Mouse (Mus musculus): ENCODE data around the gene Fbxo46. TPM values are rescaled to one million over a fixed set of nuclear protein-coding genes. Genes with fewer than 3 reads are reported as not detected.

Gene Fbxo46
- polyA plus RNA-seq, 1 experiment, result 7.6 TPM

- Histone ChIP-seq H3K4me1 (ENCODE audit: control insufficient read depth, insufficient read depth, low read length) (peaks cover 8% of the 10 kb centered on the region), H3K27me3 (ENCODE audit: control insufficient read depth, insufficient read depth, low read length) (no peaks in the 10 kb centered on the region), H3K4me3 (replicated peaks; ENCODE audit: insufficient read depth, low read depth, low read length) (peak within 1 kb of the TSS; percentile 97), H3K27ac (ENCODE audit: insufficient read depth, low read length) (peak within 1 kb of the TSS; percentile 8; the same call in 1 of the 2 replicates)
- 2% methylated on average over 30 of the region's 30 CpGs for WGBS
- no peak for TF ChIP-seq CTCF (IDR thresholded peaks at IDR 0.05; ENCODE audit: borderline replicate concordance, insufficient read depth, low read depth, low read length)
- 0 out of 2 replicates have a peak, but pooled peaks have one; percentile 18 for TF ChIP-seq POLR2A (IDR thresholded peaks at IDR 0.05; ENCODE audit: borderline replicate concordance, insufficient read depth, low read length)
- peak; percentile 75 to 86 for DNase-seq
Measured at GRCm38 (mm10) chr7:19175708-19176515, 56.3 kb downstream of the Fbxo46 start, which contains the start of gene Eml2. Eml2 (plus strand) TSS chr7:19176421.

- H3K4me3 ChIP-seq (replicated peaks; ENCODE audit: insufficient read depth, low read depth, low read length), result peak overlapping the region; percentile 97
- H3K4me1 ChIP-seq (ENCODE audit: control insufficient read depth, insufficient read depth, low read length), result peaks cover 8% of the 10 kb centered on the region
- TF ChIP-seq POLR2A (IDR thresholded peaks at IDR 0.05; ENCODE audit: borderline replicate concordance, insufficient read depth, low read length), result no peak
- no peak for TF ChIP-seq CTCF (IDR thresholded peaks at IDR 0.05; ENCODE audit: borderline replicate concordance, insufficient read depth, low read depth, low read length)
- DNase-seq, result peak in 1 of 2 experiments; percentile 88
- no peaks in the 10 kb centered on the region for H3K27me3 ChIP-seq (ENCODE audit: control insufficient read depth, insufficient read depth, low read length)
- H3K27ac ChIP-seq (ENCODE audit: insufficient read depth, low read length), result peak overlapping the region; percentile 8; the same call in 1 of the 2 replicates
- under 1% methylated on average over 12 of the region's 21 CpGs for WGBS
Measured at GRCm38 (mm10) chr7:19176516-19176947, 56.9 kb downstream of the Fbxo46 start.

- DNase-seq, result peak; percentile 32 to 47
- no peaks in the 10 kb centered on the region for H3K27me3 ChIP-seq (ENCODE audit: control insufficient read depth, insufficient read depth, low read length)
- peak overlapping the region; percentile 97 for H3K4me3 ChIP-seq (replicated peaks; ENCODE audit: insufficient read depth, low read depth, low read length)
- no peak for TF ChIP-seq CTCF (IDR thresholded peaks at IDR 0.05; ENCODE audit: borderline replicate concordance, insufficient read depth, low read depth, low read length)
- no peak for TF ChIP-seq POLR2A (IDR thresholded peaks at IDR 0.05; ENCODE audit: borderline replicate concordance, insufficient read depth, low read length)
- peak overlapping the region; percentile 8; the same call in 1 of the 2 replicates for H3K27ac ChIP-seq (ENCODE audit: insufficient read depth, low read length)
- peaks cover under 1% of the 10 kb centered on the region; the same call in 1 of the 2 replicates for H3K4me1 ChIP-seq (ENCODE audit: control insufficient read depth, insufficient read depth, low read length)
- 34% methylated on average over 7 of the region's 7 CpGs for WGBS
Measured at GRCm38 (mm10) chr7:19177216-19177615, 57.6 kb downstream of the Fbxo46 start.

- 17% methylated on average over 18 of the region's 18 CpGs for WGBS
- Histone ChIP-seq H3K4me3 (replicated peaks; ENCODE audit: insufficient read depth, low read depth, low read length) (peak overlapping the region; percentile 97), H3K27me3 (ENCODE audit: control insufficient read depth, insufficient read depth, low read length) (no peaks in the 10 kb centered on the region), H3K27ac (ENCODE audit: insufficient read depth, low read length) (no peak overlapping the region), H3K4me1 (ENCODE audit: control insufficient read depth, insufficient read depth, low read length) (no peaks in the 10 kb centered on the region)
- no peak for TF ChIP-seq CTCF (IDR thresholded peaks at IDR 0.05; ENCODE audit: borderline replicate concordance, insufficient read depth, low read depth, low read length)
- TF ChIP-seq POLR2A (IDR thresholded peaks at IDR 0.05; ENCODE audit: borderline replicate concordance, insufficient read depth, low read length), result no peak
- peak; percentile 55 to 56 for DNase-seq
Measured at GRCm38 (mm10) chr7:19178035-19178434, 58.4 kb downstream of the Fbxo46 start.

DNA sequence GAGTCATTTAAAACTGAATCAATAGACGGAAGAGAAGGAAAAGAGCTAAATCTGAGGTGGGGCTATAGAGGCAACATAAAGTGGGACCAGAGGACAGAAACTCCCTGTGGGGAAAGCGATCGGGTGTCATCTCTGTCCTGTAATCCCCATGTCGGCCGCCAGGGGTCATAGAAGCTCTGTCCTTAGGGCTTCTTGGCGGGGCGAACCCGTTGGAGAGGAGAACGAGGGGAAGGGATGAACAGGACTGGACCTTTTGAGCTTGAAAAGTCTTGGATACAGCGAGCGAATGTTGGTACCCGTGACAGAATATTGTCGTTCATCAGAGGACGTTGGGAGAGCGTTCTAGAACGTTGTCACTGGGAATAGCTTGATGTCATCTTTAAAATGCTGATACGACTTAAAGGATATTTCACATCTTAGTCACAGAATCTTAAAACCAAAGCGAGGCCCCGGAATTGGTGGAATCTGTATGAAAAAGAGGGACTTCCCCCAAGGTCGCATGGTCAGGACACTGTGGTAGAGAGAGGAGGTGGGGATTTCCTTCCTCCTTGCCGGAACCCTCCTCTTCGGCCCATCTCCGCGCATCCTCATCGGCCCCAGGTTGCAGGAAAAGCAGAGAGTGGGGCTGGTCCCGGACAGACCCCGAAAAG is 58.9 kb downstream of the Fbxo46 start:
- Histone ChIP-seq H3K27me3 (ENCODE audit: control insufficient read depth, insufficient read depth, low read length) (no peaks in the 10 kb centered on the region), H3K27ac (ENCODE audit: insufficient read depth, low read length) (no peak overlapping the region), H3K4me3 (replicated peaks; ENCODE audit: insufficient read depth, low read depth, low read length) (peak overlapping the region; percentile 97), H3K4me1 (ENCODE audit: control insufficient read depth, insufficient read depth, low read length) (no peaks in the 10 kb centered on the region)
- 8% methylated on average over 27 of the region's 27 CpGs for WGBS
- TF ChIP-seq CTCF (IDR thresholded peaks at IDR 0.05; ENCODE audit: borderline replicate concordance, insufficient read depth, low read depth, low read length) (peak; percentile 82), POLR2A (IDR thresholded peaks at IDR 0.05; ENCODE audit: borderline replicate concordance, insufficient read depth, low read length) (no peak)
- peak; percentile 77 to 89 for DNase-seq

- Histone ChIP-seq H3K27ac (ENCODE audit: insufficient read depth, low read length) (no peak overlapping the region), H3K4me3 (replicated peaks; ENCODE audit: insufficient read depth, low read depth, low read length) (peak overlapping the region; percentile 2), H3K4me1 (ENCODE audit: control insufficient read depth, insufficient read depth, low read length) (no peaks in the 10 kb centered on the region; the same call in 1 of the 2 replicates), H3K27me3 (ENCODE audit: control insufficient read depth, insufficient read depth, low read length) (no peaks in the 10 kb centered on the region)
- TF ChIP-seq POLR2A (IDR thresholded peaks at IDR 0.05; ENCODE audit: borderline replicate concordance, insufficient read depth, low read length) (no peak), CTCF (IDR thresholded peaks at IDR 0.05; ENCODE audit: borderline replicate concordance, insufficient read depth, low read depth, low read length) (peak; percentile 31; the same call in 1 of the 2 replicates)
- 6% methylated on average over 23 of the region's 32 CpGs for WGBS
- DNase-seq, result peak; percentile 56 to 61
Measured at GRCm38 (mm10) chr7:19179173-19179572, 59.5 kb downstream of the Fbxo46 start.

DNA sequence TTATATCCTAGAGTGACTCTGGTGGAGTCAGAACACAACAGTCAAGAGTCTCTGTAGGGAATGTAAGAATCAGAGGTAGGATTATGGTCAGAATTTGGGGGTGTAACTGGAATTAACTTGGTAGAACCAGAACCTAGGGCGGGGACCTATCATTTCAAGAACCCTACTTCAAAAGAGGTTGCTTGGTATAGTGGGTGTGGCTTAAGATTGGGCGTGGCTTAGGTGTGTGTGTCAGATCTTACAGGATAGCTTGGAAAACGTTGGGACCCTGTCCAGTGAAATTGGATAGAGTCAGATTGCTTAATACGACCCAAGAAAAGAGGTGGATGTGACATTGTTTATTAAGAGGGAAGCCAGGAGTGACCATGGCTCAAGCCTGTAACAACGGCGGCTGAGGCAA is 60.3 kb downstream of the Fbxo46 start:
- H3K4me1 ChIP-seq (ENCODE audit: control insufficient read depth, insufficient read depth, low read length), result peaks cover 3% of the 10 kb centered on the region
- DNase-seq, result no peak
- no peak overlapping the region for H3K4me3 ChIP-seq (replicated peaks; ENCODE audit: insufficient read depth, low read depth, low read length)
- 68% methylated on average over 6 of the region's 6 CpGs for WGBS
- no peaks in the 10 kb centered on the region for H3K27me3 ChIP-seq (ENCODE audit: control insufficient read depth, insufficient read depth, low read length)
- no peak overlapping the region for H3K27ac ChIP-seq (ENCODE audit: insufficient read depth, low read length)
- no peak for TF ChIP-seq CTCF (IDR thresholded peaks at IDR 0.05; ENCODE audit: borderline replicate concordance, insufficient read depth, low read depth, low read length)
- TF ChIP-seq POLR2A (IDR thresholded peaks at IDR 0.05; ENCODE audit: borderline replicate concordance, insufficient read depth, low read length), result no peak

Data from cerebellum, adult 2 months (tissue).